Mouse (Mus musculus) neural tube, embryonic 13.5 days (tissue): ENCODE data around the gene Prkn. TPM values are rescaled to one million over a fixed set of nuclear protein-coding genes. Genes with fewer than 3 reads are reported as not detected.

ENCODE experiments used
- ATAC-seq: fragments of 200-750 bp; cut with Nextera tagmentation; 2 replicates; pipeline ENCODE4 v1.8.0; 2017; ENCODE audit warnings: low read depth, mild to moderate bottlenecking, moderate TSS enrichment, moderate library complexity
- H3K27ac ChIP-seq: fragments of 300-500 bp; sonication (generic); replicated peaks from 2 replicates; pipeline ENCODE4 v1.5.1; 2015; ENCODE audit warnings: moderate library complexity, mild to moderate bottlenecking, inconsistent platforms
- H3K27me3 ChIP-seq: fragments of 300-500 bp; sonication (generic); 2 replicates; pipeline ENCODE4 v1.6.1; 2015; ENCODE audit warnings: mild to moderate bottlenecking, inconsistent platforms
- H3K36me3 ChIP-seq: fragments of 300-500 bp; sonication (generic); 2 replicates; pipeline ENCODE4 v1.6.1; 2015; ENCODE audit warnings: mild to moderate bottlenecking, inconsistent platforms
- H3K4me1 ChIP-seq: fragments of 300-500 bp; sonication (generic); replicated peaks from 2 replicates; pipeline ENCODE4 v1.6.1; 2015; ENCODE audit warnings: inconsistent platforms
- H3K4me2 ChIP-seq: fragments of 300-500 bp; sonication (generic); 2 replicates; pipeline ENCODE4 v1.6.1; 2015; ENCODE audit warnings: inconsistent platforms, mild to moderate bottlenecking, moderate library complexity
- H3K4me3 ChIP-seq: fragments of 300-500 bp; sonication (generic); 2 replicates; pipeline ENCODE4 v1.5.1; 2015; ENCODE audit warnings: mild to moderate bottlenecking, inconsistent platforms
- H3K9ac ChIP-seq: fragments of 300-500 bp; sonication (generic); 2 replicates; pipeline ENCODE4 v1.6.1; 2015; ENCODE audit warnings: moderate library complexity, mild to moderate bottlenecking, inconsistent platforms
- H3K9me3 ChIP-seq: fragments of 300-500 bp; sonication (generic); 2 replicates; pipeline ENCODE4 v1.6.1; 2016; ENCODE audit warnings: inconsistent platforms
- WGBS: fragments of 180-500 bp; shearing (Covaris S2); methylation state at CpG from one replicate; pipeline ENCODE4 v1.1.7; 2015; 5-methylcytosine and 5-hydroxymethylcytosine counted together
- polyA plus RNA-seq: library from polyadenylated mRNA; unstranded; fragments of >200 nt; fragmentation: Nextera tagmentation; extraction: Ambion mirVana; gene quantifications from 2 replicates; pipeline ENCODE4 v1.2.1, GENCODE M21; 2015

Prkn gene
- polyA plus RNA-seq, 1 experiment from 2014 or later, result 3.6 TPM

DNA sequence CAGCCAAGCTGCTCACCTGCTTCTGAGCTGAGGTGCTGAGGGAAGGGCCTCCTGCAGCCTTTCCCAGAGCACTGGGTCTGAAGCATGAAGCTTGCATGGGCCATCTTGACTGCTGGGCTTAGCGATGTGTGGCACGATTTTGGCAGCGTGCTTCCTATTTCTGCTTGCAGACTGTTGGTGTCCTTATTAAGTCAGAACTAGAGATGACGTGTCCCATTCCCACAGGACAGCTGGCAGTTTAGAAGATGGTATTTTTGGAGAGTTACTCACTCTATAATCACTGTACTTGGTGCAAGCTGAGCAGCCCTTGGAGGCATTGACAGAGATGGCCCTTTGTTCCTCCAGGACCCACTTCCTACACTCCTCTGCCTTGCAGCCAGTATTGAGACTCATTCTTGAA lies 545.1 kb downstream of the Prkn start:
- no peaks in the 10 kb centered on the region for H3K9me3 ChIP-seq
- H3K9ac ChIP-seq, result no peak overlapping the region
- H3K27ac ChIP-seq, result no peak overlapping the region
- 86% methylated on average over 4 of the region's 4 CpGs for WGBS
- H3K36me3 ChIP-seq, result no peaks in the 10 kb centered on the region
- H3K4me3 ChIP-seq, result no peak overlapping the region
- H3K4me1 ChIP-seq, result no peaks in the 10 kb centered on the region
- ATAC-seq, result no peak
- no peak overlapping the region for H3K4me2 ChIP-seq
- no peaks in the 10 kb centered on the region for H3K27me3 ChIP-seq

DNA sequence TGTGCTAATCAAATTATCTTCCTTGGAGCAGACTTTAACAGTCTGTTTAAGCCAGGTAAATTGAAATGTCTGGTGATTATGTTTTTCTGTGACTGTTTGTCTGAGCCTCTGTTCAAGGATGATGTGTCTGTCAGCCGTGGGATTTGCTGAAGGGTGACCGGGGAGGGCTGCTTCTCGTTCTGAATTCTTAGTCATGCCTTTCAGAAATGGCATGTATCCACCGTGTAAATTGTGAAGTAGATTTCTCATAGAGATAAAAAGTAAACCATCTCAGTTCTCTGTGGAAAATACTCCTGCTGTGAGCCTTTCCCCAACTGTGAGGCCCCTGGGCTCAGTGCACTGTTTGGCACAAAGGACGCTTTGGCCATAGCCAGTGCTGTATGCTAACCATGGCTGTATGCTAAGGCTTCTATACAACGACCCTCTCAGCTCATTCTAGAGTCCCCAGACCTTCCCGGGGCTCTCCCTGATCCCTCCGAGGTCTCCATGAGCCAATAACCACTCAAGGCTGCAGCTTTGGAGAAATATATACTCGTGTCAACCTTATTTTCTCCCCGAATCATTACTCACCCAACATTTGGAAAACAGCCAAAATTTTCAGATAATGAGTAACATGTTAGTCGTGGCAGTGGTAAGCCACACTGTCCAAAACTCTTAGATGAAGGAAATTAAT lies 552.6 kb downstream of the Prkn start:
- Histone ChIP-seq H3K4me1 (no peaks in the 10 kb centered on the region), H3K4me3 (no peak overlapping the region), H3K27ac (no peak overlapping the region), H3K9ac (no peak overlapping the region), H3K4me2 (no peak overlapping the region), H3K36me3 (no peaks in the 10 kb centered on the region), H3K9me3 (no peaks in the 10 kb centered on the region), H3K27me3 (no peaks in the 10 kb centered on the region)
- WGBS, result 60% methylated on average over 11 of the region's 11 CpGs
- no peak for ATAC-seq

DNA sequence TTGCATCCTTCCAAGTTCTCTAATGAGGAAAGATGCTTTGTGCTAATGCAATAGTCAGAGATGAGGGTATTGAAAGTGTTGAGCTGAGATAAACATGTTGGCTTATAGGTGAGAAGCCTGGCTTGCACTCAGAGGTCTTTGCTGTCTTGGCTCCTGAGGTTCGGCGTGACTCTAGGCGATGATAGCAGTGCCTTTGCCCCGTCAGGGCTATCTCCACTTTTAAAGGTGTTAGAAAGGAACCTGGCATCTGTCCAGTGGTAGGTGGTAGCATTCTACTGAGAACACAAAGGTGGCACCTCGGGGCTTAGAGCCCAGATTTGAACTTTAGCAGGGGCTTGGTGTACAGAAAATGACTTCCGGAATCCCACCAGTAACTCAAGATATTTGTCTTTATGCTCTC lies 554.4 kb downstream of the Prkn start:
- Histone ChIP-seq H3K4me1 (no peaks in the 10 kb centered on the region), H3K36me3 (no peaks in the 10 kb centered on the region), H3K9ac (no peak overlapping the region), H3K27ac (no peak overlapping the region), H3K27me3 (no peaks in the 10 kb centered on the region), H3K4me2 (no peak overlapping the region), H3K4me3 (no peak overlapping the region), H3K9me3 (no peaks in the 10 kb centered on the region)
- 91% methylated on average over 6 of the region's 6 CpGs for WGBS
- ATAC-seq, result no peak

- H3K27me3 ChIP-seq, result no peaks in the 10 kb centered on the region
- H3K4me3 ChIP-seq, result no peak overlapping the region
- ATAC-seq, result no peak
- no peaks in the 10 kb centered on the region for H3K36me3 ChIP-seq
- H3K9me3 ChIP-seq, result no peaks in the 10 kb centered on the region
- H3K9ac ChIP-seq, result no peak overlapping the region
- 91% methylated on average over 4 of the region's 4 CpGs for WGBS
- no peak overlapping the region for H3K4me2 ChIP-seq
- H3K27ac ChIP-seq, result no peak overlapping the region
- H3K4me1 ChIP-seq, result no peaks in the 10 kb centered on the region
These were observed 557.5 kb downstream of the Prkn start for GRCm38 (mm10) chr17:11397678-11398077.

DNA sequence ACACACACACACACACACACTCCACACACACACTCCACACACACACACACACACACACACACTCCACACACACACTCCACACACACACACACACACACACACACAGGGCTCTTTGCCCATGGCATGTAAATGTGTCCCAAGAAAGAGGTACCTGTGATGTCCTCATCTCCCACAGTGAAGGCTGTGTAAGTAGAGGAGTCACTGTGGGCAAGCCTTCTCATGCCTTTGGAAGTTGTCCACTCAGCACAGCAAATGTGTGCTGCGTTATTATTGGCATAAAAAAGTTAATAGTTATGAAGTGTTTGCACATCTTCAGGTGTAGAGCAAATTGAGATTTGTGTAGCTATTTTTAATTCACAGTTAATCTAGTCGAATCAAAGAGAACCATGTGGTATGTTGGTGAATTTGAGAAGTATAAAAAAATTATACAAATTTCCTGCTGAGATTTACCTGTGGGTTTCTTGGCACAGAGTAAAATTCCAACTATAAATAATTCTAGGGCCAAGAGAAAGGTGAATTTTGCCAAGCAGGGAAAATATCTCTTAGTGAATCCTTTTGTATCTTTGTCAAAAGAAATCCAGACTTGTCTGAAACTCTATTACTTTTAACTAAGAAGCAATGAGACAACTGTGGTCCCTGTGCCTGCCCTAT lies 562.2 kb downstream of the Prkn start:
- 93% methylated on average over 2 of the region's 2 CpGs for WGBS
- no peaks in the 10 kb centered on the region for H3K27me3 ChIP-seq
- H3K27ac ChIP-seq, result no peak overlapping the region
- H3K9ac ChIP-seq, result no peak overlapping the region
- ATAC-seq, result no peak
- H3K36me3 ChIP-seq, result no peaks in the 10 kb centered on the region
- H3K9me3 ChIP-seq, result no peaks in the 10 kb centered on the region
- H3K4me1 ChIP-seq, result no peaks in the 10 kb centered on the region
- no peak overlapping the region for H3K4me2 ChIP-seq
- no peak overlapping the region for H3K4me3 ChIP-seq

GRCm38 (mm10) chr17:11411414-11411813 lies 571.2 kb downstream of the Prkn start:
- Histone ChIP-seq H3K27ac (no peak overlapping the region), H3K4me1 (0 out of 2 replicates have a peak, but pooled peaks cover 7% of the 10 kb centered on the region), H3K27me3 (no peaks in the 10 kb centered on the region), H3K9ac (no peak overlapping the region), H3K4me2 (no peak overlapping the region), H3K4me3 (no peak overlapping the region), H3K36me3 (no peaks in the 10 kb centered on the region), H3K9me3 (no peaks in the 10 kb centered on the region)
- no peak for ATAC-seq
- WGBS, result 50% methylated on average over 10 of the region's 10 CpGs

- H3K9me3 ChIP-seq, result no peaks in the 10 kb centered on the region
- H3K4me3 ChIP-seq, result no peak overlapping the region
- H3K27me3 ChIP-seq, result no peaks in the 10 kb centered on the region
- 0 out of 2 replicates have a peak, but pooled peaks cover 7% of the 10 kb centered on the region for H3K4me1 ChIP-seq
- ATAC-seq, result no peak
- WGBS, result 58% methylated on average over 5 of the region's 5 CpGs
- no peaks in the 10 kb centered on the region for H3K36me3 ChIP-seq
- no peak overlapping the region for H3K4me2 ChIP-seq
- H3K9ac ChIP-seq, result no peak overlapping the region
- H3K27ac ChIP-seq, result no peak overlapping the region
These were observed 573.5 kb downstream of the Prkn start for GRCm38 (mm10) chr17:11413688-11414087.

GRCm38 (mm10) chr17:11414288-11414687 lies 574.1 kb downstream of the Prkn start:
- no peak overlapping the region for H3K9ac ChIP-seq
- 73% methylated on average over 4 of the region's 4 CpGs for WGBS
- H3K4me1 ChIP-seq, result 0 out of 2 replicates have a peak, but pooled peaks cover 7% of the 10 kb centered on the region
- no peak overlapping the region for H3K4me3 ChIP-seq
- H3K27me3 ChIP-seq, result no peaks in the 10 kb centered on the region
- no peaks in the 10 kb centered on the region for H3K36me3 ChIP-seq
- no peaks in the 10 kb centered on the region for H3K9me3 ChIP-seq
- ATAC-seq, result no peak
- no peak overlapping the region for H3K4me2 ChIP-seq
- H3K27ac ChIP-seq, result no peak overlapping the region

DNA sequence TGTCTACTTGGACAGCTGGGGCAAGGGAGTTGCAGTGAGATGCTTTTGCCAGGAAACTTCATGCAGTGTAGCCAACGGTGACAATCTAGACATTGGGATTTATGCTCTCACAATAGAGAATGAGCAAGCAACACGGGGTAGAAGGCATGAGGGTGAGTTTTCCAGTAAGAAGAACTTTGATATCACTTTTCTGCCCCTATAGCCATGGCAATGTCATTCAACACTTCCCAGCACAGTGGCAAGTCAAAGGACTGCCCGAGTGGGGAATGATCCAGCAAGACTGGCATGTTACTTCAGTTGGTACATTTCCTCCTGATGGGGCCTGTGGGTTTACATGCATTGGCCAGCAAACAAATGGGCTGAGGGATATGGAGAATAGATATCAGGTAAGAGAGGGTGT lies 577.0 kb downstream of the Prkn start:
- no peak overlapping the region for H3K4me3 ChIP-seq
- no peak overlapping the region for H3K9ac ChIP-seq
- no peaks in the 10 kb centered on the region for H3K36me3 ChIP-seq
- no peaks in the 10 kb centered on the region for H3K27me3 ChIP-seq
- no peak overlapping the region for H3K4me2 ChIP-seq
- H3K27ac ChIP-seq, result no peak overlapping the region
- H3K4me1 ChIP-seq, result no peaks in the 10 kb centered on the region
- ATAC-seq, result no peak
- H3K9me3 ChIP-seq, result no peaks in the 10 kb centered on the region
- WGBS, result 75% methylated on average over 3 of the region's 3 CpGs

DNA sequence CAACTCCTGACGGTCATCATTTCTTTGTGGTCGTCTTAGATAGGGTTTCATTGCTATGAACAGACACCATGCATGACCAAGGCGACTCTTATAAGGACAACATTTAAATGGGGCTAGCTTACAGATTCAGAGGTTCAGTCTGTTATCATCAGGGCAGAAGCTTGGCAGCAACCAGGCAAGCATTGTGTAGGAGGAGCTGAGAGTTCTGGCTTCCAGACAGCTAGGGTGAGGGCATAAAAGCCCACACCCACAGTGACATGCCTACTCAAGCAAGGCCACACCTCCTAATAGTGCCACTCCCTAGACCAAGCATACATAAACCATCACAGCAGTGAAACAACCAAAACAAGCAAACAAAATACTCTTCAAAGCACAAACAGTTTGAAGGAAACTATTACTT lies 579.3 kb downstream of the Prkn start:
- no peak overlapping the region for H3K4me3 ChIP-seq
- no peaks in the 10 kb centered on the region for H3K9me3 ChIP-seq
- 79% methylated on average over 3 of the region's 3 CpGs for WGBS
- ATAC-seq, result no peak
- no peak overlapping the region for H3K4me2 ChIP-seq
- H3K27ac ChIP-seq, result no peak overlapping the region
- H3K36me3 ChIP-seq, result no peaks in the 10 kb centered on the region
- no peak overlapping the region for H3K9ac ChIP-seq
- no peaks in the 10 kb centered on the region for H3K27me3 ChIP-seq
- H3K4me1 ChIP-seq, result no peaks in the 10 kb centered on the region

- no peak overlapping the region for H3K4me3 ChIP-seq
- H3K9me3 ChIP-seq, result no peaks in the 10 kb centered on the region
- H3K9ac ChIP-seq, result no peak overlapping the region
- no peaks in the 10 kb centered on the region for H3K27me3 ChIP-seq
- no peak overlapping the region for H3K4me2 ChIP-seq
- WGBS, result 72% methylated on average over 6 of the region's 6 CpGs
- no peaks in the 10 kb centered on the region for H3K4me1 ChIP-seq
- H3K27ac ChIP-seq, result no peak overlapping the region
- H3K36me3 ChIP-seq, result no peaks in the 10 kb centered on the region
- no peak for ATAC-seq
These were observed 580.7 kb downstream of the Prkn start for GRCm38 (mm10) chr17:11420839-11421238.

- no peak for ATAC-seq
- Histone ChIP-seq H3K9ac (no peak overlapping the region), H3K27me3 (no peaks in the 10 kb centered on the region), H3K4me3 (no peak overlapping the region), H3K27ac (no peak overlapping the region), H3K4me2 (no peak overlapping the region), H3K36me3 (no peaks in the 10 kb centered on the region), H3K9me3 (no peaks in the 10 kb centered on the region), H3K4me1 (no peaks in the 10 kb centered on the region)
- 33% methylated on average over 5 of the region's 5 CpGs for WGBS
These were observed 581.2 kb downstream of the Prkn start for GRCm38 (mm10) chr17:11421264-11421940.
